Mouse (Mus musculus) neural tube, embryonic 14.5 days (tissue): ENCODE measurements around the gene Rasal1. TPM values are rescaled to one million over a fixed set of nuclear protein-coding genes. Genes with fewer than 3 reads are reported as not detected.

Source experiments
- ATAC-seq: fragments of 200-750 bp; cut with Nextera tagmentation; 2 replicates; pipeline ENCODE4 v1.8.0; 2017; ENCODE audit warnings: low read depth, mild to moderate bottlenecking, moderate TSS enrichment, moderate library complexity
- H3K27ac ChIP-seq: fragments of 300-500 bp; sonication (generic); 2 replicates; pipeline ENCODE4 v1.5.1; 2014; ENCODE audit warnings: low read depth, mild to moderate bottlenecking, control low read depth, low read length, moderate library complexity, mixed read lengths
- H3K27me3 ChIP-seq: fragments of 300-500 bp; sonication (generic); 2 replicates; pipeline ENCODE4 v1.6.1; 2014; ENCODE audit warnings: low read length; ENCODE audit not compliant: control insufficient read depth, insufficient read depth
- H3K36me3 ChIP-seq: fragments of 300-500 bp; sonication (generic); 2 replicates; pipeline ENCODE4 v1.6.1; 2014; ENCODE audit warnings: low read length, mixed read lengths; ENCODE audit not compliant: control insufficient read depth, insufficient read depth
- H3K4me1 ChIP-seq: fragments of 300-500 bp; sonication (generic); 2 replicates; pipeline ENCODE4 v1.6.1; 2014; ENCODE audit warnings: low read length; ENCODE audit not compliant: control insufficient read depth, insufficient read depth
- H3K4me2 ChIP-seq: fragments of 300-500 bp; sonication (generic); 2 replicates; pipeline ENCODE4 v1.6.1; 2014; ENCODE audit warnings: mild to moderate bottlenecking, low read depth, low read length, control low read depth
- H3K4me3 ChIP-seq: fragments of 300-500 bp; sonication (generic); 2 replicates; pipeline ENCODE4 v1.5.1; 2014; ENCODE audit warnings: low read depth, low read length, control low read depth, mixed read lengths
- H3K9ac ChIP-seq: fragments of 300-500 bp; sonication (generic); replicated peaks from 2 replicates; pipeline ENCODE4 v1.6.1; 2014; ENCODE audit warnings: low read depth, mild to moderate bottlenecking, control low read depth, low read length, mixed read lengths
- H3K9me3 ChIP-seq: fragments of 300-500 bp; sonication (generic); 2 replicates; pipeline ENCODE4 v1.6.1; 2016; ENCODE audit warnings: low read length; ENCODE audit not compliant: control insufficient read depth
- WGBS: fragments of 180-500 bp; shearing (Covaris S2); extraction: QIAGEN DNeasy Blood & Tissue Kit; methylation state at CpG from one replicate; pipeline ENCODE4 v1.1.7; 2014; 5-methylcytosine and 5-hydroxymethylcytosine counted together
- polyA plus RNA-seq: library from polyadenylated mRNA; unstranded; fragments of >200 nt; fragmentation: Nextera tagmentation; extraction: Ambion mirVana; gene quantifications from 2 replicates; pipeline ENCODE4 v1.2.1, GENCODE M21; 2014

The Rasal1 gene
- polyA plus RNA-seq, 1 experiment from 2014 or later = 0.33 TPM

- H3K4me3 ChIP-seq = no peak overlapping the region
- H3K27me3 ChIP-seq = no peaks in the 10 kb centered on the region
- no peaks in the 10 kb centered on the region for H3K36me3 ChIP-seq
- H3K9me3 ChIP-seq = no peaks in the 10 kb centered on the region
- no peak overlapping the region for H3K4me2 ChIP-seq
- ATAC-seq = no peak
- WGBS = 90% methylated on average over 12 of the region's 12 CpGs
- H3K27ac ChIP-seq = no peak overlapping the region
- H3K9ac ChIP-seq = no peak overlapping the region
- H3K4me1 ChIP-seq = no peaks in the 10 kb centered on the region
These were observed 7.7 kb downstream of the Rasal1 start for GRCm38 (mm10) chr5:120656281-120656751.

- no peak for ATAC-seq
- H3K9me3 ChIP-seq = no peaks in the 10 kb centered on the region
- no peak overlapping the region for H3K4me3 ChIP-seq
- no peak overlapping the region for H3K9ac ChIP-seq
- no peaks in the 10 kb centered on the region for H3K36me3 ChIP-seq
- H3K4me2 ChIP-seq = no peak overlapping the region
- 32% methylated on average over 5 of the region's 5 CpGs for WGBS
- H3K27ac ChIP-seq = no peak overlapping the region
- H3K4me1 ChIP-seq = no peaks in the 10 kb centered on the region
- no peaks in the 10 kb centered on the region for H3K27me3 ChIP-seq
These were observed 12.2 kb downstream of the Rasal1 start for GRCm38 (mm10) chr5:120660816-120661215.

GRCm38 (mm10) chr5:120664888-120665287 lies 16.3 kb downstream of the Rasal1 start:
- no peaks in the 10 kb centered on the region for H3K27me3 ChIP-seq
- WGBS = 55% methylated on average over 2 of the region's 2 CpGs
- H3K4me1 ChIP-seq = no peaks in the 10 kb centered on the region
- H3K4me2 ChIP-seq = no peak overlapping the region
- no peak overlapping the region for H3K4me3 ChIP-seq
- no peaks in the 10 kb centered on the region for H3K9me3 ChIP-seq
- H3K27ac ChIP-seq = no peak overlapping the region
- H3K9ac ChIP-seq = no peak overlapping the region
- H3K36me3 ChIP-seq = no peaks in the 10 kb centered on the region
- no peak for ATAC-seq

GRCm38 (mm10) chr5:120668761-120669160 lies 20.1 kb downstream of the Rasal1 start:
- no peak overlapping the region for H3K4me3 ChIP-seq
- WGBS = 75% methylated on average over 7 of the region's 7 CpGs
- no peak overlapping the region for H3K9ac ChIP-seq
- H3K4me1 ChIP-seq = no peaks in the 10 kb centered on the region
- no peaks in the 10 kb centered on the region for H3K9me3 ChIP-seq
- no peak overlapping the region for H3K27ac ChIP-seq
- ATAC-seq = no peak
- no peak overlapping the region for H3K4me2 ChIP-seq
- H3K36me3 ChIP-seq = no peaks in the 10 kb centered on the region
- H3K27me3 ChIP-seq = no peaks in the 10 kb centered on the region

- 91% methylated on average over 7 of the region's 7 CpGs for WGBS
- Histone ChIP-seq H3K9ac (no peak overlapping the region), H3K4me2 (no peak overlapping the region), H3K4me1 (no peaks in the 10 kb centered on the region), H3K9me3 (no peaks in the 10 kb centered on the region), H3K36me3 (no peaks in the 10 kb centered on the region), H3K4me3 (no peak overlapping the region), H3K27me3 (no peaks in the 10 kb centered on the region), H3K27ac (no peak overlapping the region)
- no peak for ATAC-seq
These were observed 21.5 kb downstream of the Rasal1 start for GRCm38 (mm10) chr5:120670132-120670531.

- Histone ChIP-seq H3K4me1 (no peaks in the 10 kb centered on the region), H3K9me3 (no peaks in the 10 kb centered on the region), H3K27me3 (no peaks in the 10 kb centered on the region), H3K4me2 (no peak overlapping the region), H3K4me3 (no peak overlapping the region), H3K27ac (no peak overlapping the region), H3K9ac (no peak overlapping the region), H3K36me3 (no peaks in the 10 kb centered on the region)
- ATAC-seq = no peak
- 86% methylated on average over 3 of the region's 3 CpGs for WGBS
These were observed 23.3 kb downstream of the Rasal1 start for GRCm38 (mm10) chr5:120671865-120672264.

GRCm38 (mm10) chr5:120673626-120674025 lies 25.0 kb downstream of the Rasal1 start:
- Histone ChIP-seq H3K36me3 (no peaks in the 10 kb centered on the region), H3K9ac (no peak overlapping the region), H3K9me3 (no peaks in the 10 kb centered on the region), H3K4me1 (no peaks in the 10 kb centered on the region), H3K4me2 (no peak overlapping the region), H3K4me3 (no peak overlapping the region), H3K27me3 (no peaks in the 10 kb centered on the region), H3K27ac (no peak overlapping the region)
- ATAC-seq = no peak
- 15% methylated on average over 12 of the region's 12 CpGs for WGBS

- ATAC-seq = no peak
- WGBS = 28% methylated on average over 21 of the region's 21 CpGs
- no peaks in the 10 kb centered on the region for H3K9me3 ChIP-seq
- no peaks in the 10 kb centered on the region for H3K36me3 ChIP-seq
- H3K4me2 ChIP-seq = no peak overlapping the region
- no peak overlapping the region for H3K9ac ChIP-seq
- H3K4me1 ChIP-seq = peaks cover 2% of the 10 kb centered on the region; the same call in 1 of the 2 replicates
- H3K27ac ChIP-seq = no peak overlapping the region
- H3K27me3 ChIP-seq = no peaks in the 10 kb centered on the region
- H3K4me3 ChIP-seq = no peak overlapping the region
These were observed 25.9 kb downstream of the Rasal1 start for GRCm38 (mm10) chr5:120674229-120675145.

GRCm38 (mm10) chr5:120677516-120677915 lies 28.9 kb downstream of the Rasal1 start:
- ATAC-seq = no peak
- H3K4me3 ChIP-seq = no peak overlapping the region
- no peaks in the 10 kb centered on the region for H3K9me3 ChIP-seq
- H3K27ac ChIP-seq = no peak overlapping the region
- H3K36me3 ChIP-seq = 0 out of 2 replicates have a peak, but pooled peaks cover 3% of the 10 kb centered on the region
- peaks cover 15% of the 10 kb centered on the region for H3K4me1 ChIP-seq
- H3K9ac ChIP-seq = no peak overlapping the region
- H3K4me2 ChIP-seq = no peak overlapping the region
- WGBS = 29% methylated on average over 2 of the region's 2 CpGs
- no peaks in the 10 kb centered on the region; the same call in 1 of the 2 replicates for H3K27me3 ChIP-seq
